Mouse (Mus musculus): Measurements from ENCODE around the gene Scaf1. TPM values are rescaled to one million over a fixed set of nuclear protein-coding genes. Genes with fewer than 3 reads are reported as not detected.

The Scaf1 gene
- 10 to 100 TPM; 81.3 to 91.5 TPM for total RNA-seq (2023)

DNA sequence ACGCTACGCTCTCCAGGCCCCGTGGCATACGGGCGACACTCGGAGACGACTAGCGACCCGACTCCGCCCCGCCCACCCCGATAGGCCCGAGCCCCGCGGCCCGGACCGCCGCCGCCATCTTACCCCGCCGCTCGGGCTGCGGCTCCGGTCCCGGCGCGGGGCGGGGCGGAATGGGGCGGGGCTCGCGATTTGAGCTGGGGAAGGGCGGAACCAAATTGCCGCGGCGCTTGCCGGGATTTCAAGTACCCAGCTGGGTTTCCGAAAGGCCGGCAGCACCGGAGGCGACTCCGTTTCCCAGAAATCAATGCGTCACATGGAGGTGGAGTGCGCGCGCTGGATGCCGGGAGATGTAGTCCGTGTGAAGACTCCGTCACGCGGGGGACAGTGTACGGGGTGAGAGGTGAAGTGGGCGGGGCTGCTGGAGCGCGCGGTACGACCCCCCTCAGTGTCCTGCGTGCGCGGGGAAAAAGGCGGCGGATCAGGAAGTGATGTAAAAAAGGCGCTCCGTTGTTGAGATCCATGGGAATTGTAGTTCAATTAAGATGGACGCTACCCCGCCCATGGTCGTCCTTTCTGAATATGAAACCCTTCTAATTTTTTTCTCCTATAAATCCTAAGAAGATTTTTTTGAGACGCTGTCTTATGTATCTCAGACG, at the start of gene Scaf1:
Scaf1 (minus strand) TSS at position 407 of the 656 bp plus-strand sequence.

GRCm38 (mm10) chr7:45062239-45062835, 46.2 kb upstream of the Scaf1 start, which contains the start of the genes Nosip and Prrg2:
Gene Nosip (plus strand): TSS chr7:45062429.
Gene Prrg2 (minus strand): TSS chr7:45062677.

GRCm38 (mm10) chr7:45052862-45053116, 36.6 kb upstream of the Scaf1 start, which contains the start of gene Prr12:
Gene Prr12 (minus strand): TSS chr7:45052881.

DNA sequence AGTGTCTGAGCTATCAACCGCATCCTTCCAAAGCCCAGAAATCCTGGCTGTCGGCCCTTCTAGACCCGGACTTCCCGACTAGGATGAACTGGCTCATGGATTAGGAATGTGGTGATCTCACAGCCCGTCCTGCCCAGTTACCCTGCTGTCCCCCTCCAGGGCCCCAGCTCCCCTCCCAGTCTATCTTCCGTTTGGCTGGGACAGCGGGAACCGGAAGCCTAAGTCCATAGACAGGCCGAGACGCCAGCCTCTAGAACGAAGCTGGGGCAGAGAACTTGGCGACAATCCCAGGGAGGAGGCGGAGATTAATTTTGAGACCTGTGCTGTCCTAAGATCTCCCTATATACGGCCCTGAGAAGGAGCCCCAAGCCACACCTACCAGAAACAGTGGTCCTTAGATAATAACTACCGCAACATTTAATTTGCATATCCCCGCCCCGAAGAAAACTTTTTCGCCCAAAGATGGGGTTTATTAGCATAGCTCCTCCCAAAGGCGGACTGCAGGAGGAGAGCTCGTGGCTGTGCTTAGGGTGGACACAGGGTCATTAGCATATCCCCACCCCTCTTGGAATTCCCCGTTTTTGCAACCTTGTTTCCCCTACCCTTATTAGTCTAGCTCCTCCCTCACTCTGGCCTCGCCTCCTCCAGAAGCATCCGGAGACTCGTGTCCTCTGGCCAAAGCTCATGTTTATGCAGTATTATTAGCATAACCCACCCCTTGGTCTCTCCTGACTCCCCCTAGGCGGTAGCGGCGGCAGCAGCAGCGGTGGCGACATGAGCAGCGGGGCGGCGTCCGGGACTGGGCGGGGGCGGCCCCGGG, 1.3 kb upstream of the Scaf1 start, which contains the start of gene Rras:
Rras (plus strand) TSS at position 720 of the 820 bp plus-strand sequence.

DNA sequence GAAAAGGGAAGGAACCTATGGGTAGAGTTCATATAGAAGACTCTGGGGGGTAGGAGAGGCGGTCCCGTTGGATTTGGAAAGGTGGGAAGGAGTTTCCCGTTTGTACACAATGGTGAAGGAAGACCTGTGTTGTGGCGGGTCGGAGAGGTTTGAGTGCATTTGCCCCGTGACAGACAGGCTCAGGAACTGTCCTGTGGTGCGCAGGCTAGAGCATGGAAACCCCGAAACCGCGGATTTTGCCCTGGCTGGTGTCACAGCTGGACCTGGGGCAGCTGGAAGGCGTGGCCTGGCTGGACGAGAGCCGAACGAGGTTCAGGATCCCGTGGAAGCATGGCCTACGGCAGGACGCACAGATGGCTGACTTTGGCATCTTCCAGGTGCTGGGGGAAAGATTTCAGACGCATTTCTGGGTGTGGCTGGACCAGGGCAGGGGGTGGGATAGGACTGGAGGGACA, 17.6 kb downstream of the Scaf1 start, which contains the start of gene Bcl2l12:
Bcl2l12 (minus strand) TSS at position 212 of the 455 bp plus-strand sequence.

GRCm38 (mm10) chr7:44997231-44997939, 18.8 kb downstream of the Scaf1 start, which contains the start of gene Irf3:
Gene Irf3 (plus strand): TSS chr7:44997648.

DNA sequence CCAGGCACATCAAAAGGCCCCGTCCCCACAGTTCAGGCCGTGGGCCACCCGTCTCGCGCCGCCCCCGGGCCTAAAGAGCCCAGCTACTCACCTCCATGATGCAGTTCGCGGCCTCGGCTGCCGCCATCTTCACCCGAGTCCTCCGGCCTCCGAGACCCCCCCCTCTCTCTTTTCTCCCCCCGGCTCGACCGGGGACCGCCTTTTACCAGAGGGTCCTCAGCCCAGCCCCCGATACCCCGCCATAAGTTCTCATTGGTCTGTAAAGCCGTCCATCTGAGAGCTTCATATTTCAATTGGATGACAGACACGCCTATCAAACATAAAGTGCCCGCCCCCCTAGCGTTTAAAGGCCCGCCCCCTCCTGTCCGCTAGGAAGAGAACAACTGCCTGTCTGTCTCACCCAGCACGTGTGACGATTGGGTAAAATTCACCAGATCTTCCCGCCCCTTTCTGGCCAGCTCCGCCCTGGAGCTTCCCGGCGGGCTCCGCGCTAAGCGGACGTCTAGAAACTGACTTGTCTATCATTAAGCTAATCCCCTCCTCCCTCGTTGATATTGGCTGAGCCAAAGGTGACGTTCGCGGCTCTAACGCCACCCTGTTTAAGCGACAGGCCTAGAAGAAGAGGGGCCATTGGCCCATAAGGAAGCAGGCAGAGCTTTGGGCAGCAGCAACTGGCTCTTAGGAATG, 29.8 kb downstream of the Scaf1 start, which contains the start of gene Prmt1:
Prmt1 (minus strand) TSS at position 377 of the 687 bp plus-strand sequence.

DNA sequence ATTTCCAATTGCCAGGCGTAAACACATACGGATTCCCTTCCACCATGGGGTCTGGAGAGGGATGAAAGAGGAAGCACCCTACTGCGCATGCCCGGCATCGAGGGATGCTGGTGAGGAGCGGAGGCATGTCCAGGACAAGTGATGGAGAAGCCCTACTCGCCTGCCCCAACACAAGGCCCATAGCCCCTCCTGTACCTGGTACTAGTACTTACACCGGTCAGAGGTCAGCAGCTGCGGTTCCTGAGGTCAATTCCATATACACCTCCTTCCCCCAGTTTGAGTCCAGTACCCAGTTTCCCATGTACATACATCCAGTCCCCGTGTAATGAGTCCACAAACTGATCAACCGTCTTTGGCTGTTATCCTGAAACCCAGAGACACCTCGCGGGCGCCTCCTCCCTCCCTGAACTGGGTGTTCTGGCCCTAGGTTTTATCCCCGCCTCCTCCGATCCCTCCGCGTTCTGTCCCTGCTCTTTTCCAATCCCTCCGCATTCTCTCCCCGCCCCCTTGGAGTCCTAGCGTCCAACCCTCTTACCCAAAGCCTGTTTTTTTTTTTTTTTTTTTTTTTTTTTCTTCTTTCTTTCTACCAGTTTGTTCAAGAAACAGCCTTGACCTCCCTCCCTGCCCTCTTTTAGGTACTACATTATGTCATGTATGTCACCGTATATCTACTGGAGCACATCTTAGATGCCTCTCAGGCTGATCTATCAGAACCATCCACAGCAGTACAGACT, 41.6 kb downstream of the Scaf1 start, which contains the start of gene Cpt1c:
Cpt1c (minus strand) TSS at position 469 of the 734 bp plus-strand sequence.

Other genes with a start within 250 kb of the Scaf1 start
- gene Nup62, start 200.3 kb downstream of the Scaf1 start, total RNA-seq (2023): 10 to 100 TPM; 42.6 to 50.5 TPM
- gene Il4i1, start 200.0 kb downstream of the Scaf1 start, total RNA-seq (2023): 1 to 10 TPM; 1.4 to 1.9 TPM
- gene Atf5, start 199.7 kb downstream of the Scaf1 start, total RNA-seq (2023): 1 to 10 TPM; 4.9 to 5.0 TPM
- 10 to 100 TPM; 37.4 to 39.4 TPM for gene Akt1s1, start 167.4 kb downstream of the Scaf1 start, total RNA-seq (2023)
- 100 to 1,000 TPM in 1 of 2 experiments, 10 to 100 TPM in 1; 89.9 to 108 TPM for gene Tbc1d17, start 167.3 kb downstream of the Scaf1 start, total RNA-seq (2023)
- gene Pnkp, start 159.2 kb downstream of the Scaf1 start, total RNA-seq (2023): 10 to 100 TPM; 54.4 to 59.2 TPM
- gene Ptov1, start 146.6 kb downstream of the Scaf1 start, total RNA-seq (2023): 10 to 100 TPM; 24.2 to 25.2 TPM
- 10 to 100 TPM; 67.2 to 73.6 TPM for gene Med25, start 123.7 kb downstream of the Scaf1 start, total RNA-seq (2023)
- 10 to 100 TPM; 23.6 to 24.2 TPM for gene Fuz, start 120.3 kb downstream of the Scaf1 start, total RNA-seq (2023)
- 10 to 100 TPM; 80.0 to 86.8 TPM for gene Ap2a1, start 86.9 kb downstream of the Scaf1 start, total RNA-seq (2023)
- gene Tsks, start 73.2 kb downstream of the Scaf1 start, total RNA-seq (2023): not detected
- under 1 TPM; 0.61 to 0.80 TPM for gene Cpt1c, start 41.5 kb downstream of the Scaf1 start, total RNA-seq (2023)
- 100 to 1,000 TPM; 143 to 165 TPM for gene Prmt1, start 29.8 kb downstream of the Scaf1 start, total RNA-seq (2023)
- gene Irf3, start 18.7 kb downstream of the Scaf1 start, total RNA-seq (2023): 100 to 1,000 TPM; 138 to 172 TPM
- gene Bcl2l12, start 17.7 kb downstream of the Scaf1 start, total RNA-seq (2023): 10 to 100 TPM; 18.5 to 30.8 TPM
- gene Rras, start 1.6 kb upstream of the Scaf1 start, total RNA-seq (2023): 10 to 100 TPM; 10.5 to 10.9 TPM
- gene Prr12, start 36.5 kb upstream of the Scaf1 start, total RNA-seq (2023): 10 to 100 TPM; 76.8 to 78.7 TPM
- gene Nosip, start 46.1 kb upstream of the Scaf1 start, total RNA-seq (2023): 10 to 100 TPM; 65.9 to 68.4 TPM
- gene Prrg2, start 46.3 kb upstream of the Scaf1 start, total RNA-seq (2023): 1 to 10 TPM; 1.4 to 1.5 TPM
- 10 to 100 TPM; 16.3 to 23.6 TPM for gene Rcn3, start 75.9 kb upstream of the Scaf1 start, total RNA-seq (2023)
- gene Fcgrt, start 87.5 kb upstream of the Scaf1 start, total RNA-seq (2023): 10 to 100 TPM; 28.0 to 35.1 TPM
- gene Rps11, start 108.1 kb upstream of the Scaf1 start, total RNA-seq (2023): 1,000 to 10,000 TPM; 3,284 to 3,343 TPM
- 1,000 to 10,000 TPM; 5,708 to 6,154 TPM for gene Rpl13a, start 112.4 kb upstream of the Scaf1 start, total RNA-seq (2023)
- not detected for gene Gm45713, start 119.9 kb upstream of the Scaf1 start, total RNA-seq (2023)
- 100 to 1,000 TPM; 236 to 250 TPM for gene Flt3l, start 120.1 kb upstream of the Scaf1 start, total RNA-seq (2023)
- gene Pih1d1, start 137.9 kb upstream of the Scaf1 start, total RNA-seq (2023): 10 to 100 TPM; 30.3 to 44.8 TPM
- gene Aldh16a1, start 138.2 kb upstream of the Scaf1 start, total RNA-seq (2023): 10 to 100 TPM; 55.0 to 58.1 TPM
- under 1 TPM in 1 of 2 experiments, not detected in 1; 0.30 TPM for gene Slc17a7, start 147.6 kb upstream of the Scaf1 start, total RNA-seq (2023)
- not detected for gene Gfy, start 163.2 kb upstream of the Scaf1 start, total RNA-seq (2023)
- gene Pth2, start 164.6 kb upstream of the Scaf1 start, total RNA-seq (2023): not detected
- gene Ccdc155, start 188.5 kb upstream of the Scaf1 start, total RNA-seq (2023): not detected
- 1 to 10 TPM in 1 of 2 experiments, under 1 TPM in 1; 0.83 to 1.0 TPM for gene Dkkl1, start 195.8 kb upstream of the Scaf1 start, total RNA-seq (2023)
- not detected for gene Tead2, start 199.4 kb upstream of the Scaf1 start, total RNA-seq (2023)
- gene Cd37, start 222.8 kb upstream of the Scaf1 start, total RNA-seq (2023): 100 to 1,000 TPM; 270 to 288 TPM
- not detected for gene Slc6a16, start 224.7 kb upstream of the Scaf1 start, total RNA-seq (2023)

All from T-cell, adult 66 days (primary cell).